Mouse (Mus musculus) ES-E14 (cell line): ENCODE results near the gene Sez6l2.

Experiments used
- CHD2 ChIP-seq: IDR thresholded peaks from 2 replicates; pipeline ENCODE4 v1.6.1; 2014; ENCODE audit warnings: mild to moderate bottlenecking, low read depth, low read length, inconsistent platforms
- HCFC1 ChIP-seq: IDR thresholded peaks from 2 replicates; pipeline ENCODE4 v1.6.1; 2012; ENCODE audit warnings: low read length, inconsistent platforms, borderline replicate concordance; ENCODE audit not compliant: insufficient read depth

DNA sequence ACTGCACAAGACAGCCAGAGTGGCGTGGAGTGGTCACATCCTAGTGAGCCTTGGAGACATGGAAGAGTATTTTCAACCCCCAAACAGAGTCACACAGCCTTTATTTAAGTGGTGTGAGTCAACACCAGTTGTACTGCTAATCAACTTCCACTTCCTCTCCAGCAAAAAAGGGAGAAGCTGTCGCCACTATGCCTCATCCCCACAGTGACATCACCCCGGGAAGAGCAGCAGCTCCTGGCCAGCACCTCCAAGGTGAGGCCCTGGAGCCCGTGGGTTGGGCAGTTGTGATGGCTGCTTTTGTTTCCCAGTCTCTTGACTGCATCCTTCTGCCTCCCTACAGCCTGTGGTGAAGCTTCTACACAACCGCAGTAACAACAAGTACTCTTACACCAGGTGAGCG, 9.2 kb upstream of the Sez6l2 start:
- TF ChIP-seq HCFC1: no peak
- TF ChIP-seq CHD2: no peak
